Mouse (Mus musculus): Measurements from ENCODE around the gene Ntn1. TPM values are rescaled to one million over a fixed set of nuclear protein-coding genes. Genes with fewer than 3 reads are reported as not detected.

The Ntn1 gene
- polyA plus RNA-seq, 1 experiment from 2014 or later, result 7.4 TPM

DNA sequence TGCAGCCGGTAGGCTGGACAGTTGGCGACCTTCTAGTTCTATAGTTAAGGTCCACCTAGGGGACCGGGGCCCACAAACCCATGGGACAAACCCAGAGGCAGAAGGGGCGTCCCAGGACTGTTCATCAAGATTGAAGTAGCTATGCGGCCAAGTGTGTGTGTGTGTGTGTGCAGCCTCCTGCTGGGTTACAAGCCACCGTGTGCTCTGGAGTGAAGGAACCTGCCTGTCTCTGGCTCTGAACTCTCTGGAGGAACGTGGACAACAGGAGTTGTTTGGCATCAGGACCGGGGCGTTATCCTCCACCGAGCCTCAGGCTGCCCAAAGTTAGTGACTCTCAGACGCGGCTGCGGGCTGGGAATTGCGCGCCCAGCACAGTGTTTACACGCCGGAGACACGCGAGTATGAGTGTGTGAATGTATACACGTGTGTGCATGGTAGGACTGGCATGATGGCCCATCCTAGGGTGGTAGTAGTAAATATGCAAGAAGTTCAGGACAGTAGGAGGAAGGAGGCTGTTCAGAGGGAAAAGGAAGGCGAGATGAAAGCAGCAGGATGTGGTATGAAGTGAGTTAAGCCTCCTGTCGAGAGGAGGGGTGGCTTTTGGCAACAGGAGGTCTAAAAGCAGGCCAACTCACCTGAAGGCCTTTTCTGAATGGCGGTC is 31.9 kb upstream of the Ntn1 start:
- Histone ChIP-seq H3K36me3 (replicated peaks) (no peaks in the 10 kb centered on the region), H3K9me3 (no peaks in the 10 kb centered on the region), H3K27me3 (replicated peaks; ENCODE audit: low read depth, poor library complexity, severe bottlenecking) (peaks cover 62% of the 10 kb centered on the region), H3K4me1 (peaks cover 18% of the 10 kb centered on the region), H3K27ac (replicated peaks) (peak overlapping the region; percentile 72), H3K4me3 (peak overlapping the region; percentile 64)
- no peak for DNase-seq (ENCODE audit: low spot score)
- 36% methylated on average over 23 of the region's 23 CpGs for WGBS

DNA sequence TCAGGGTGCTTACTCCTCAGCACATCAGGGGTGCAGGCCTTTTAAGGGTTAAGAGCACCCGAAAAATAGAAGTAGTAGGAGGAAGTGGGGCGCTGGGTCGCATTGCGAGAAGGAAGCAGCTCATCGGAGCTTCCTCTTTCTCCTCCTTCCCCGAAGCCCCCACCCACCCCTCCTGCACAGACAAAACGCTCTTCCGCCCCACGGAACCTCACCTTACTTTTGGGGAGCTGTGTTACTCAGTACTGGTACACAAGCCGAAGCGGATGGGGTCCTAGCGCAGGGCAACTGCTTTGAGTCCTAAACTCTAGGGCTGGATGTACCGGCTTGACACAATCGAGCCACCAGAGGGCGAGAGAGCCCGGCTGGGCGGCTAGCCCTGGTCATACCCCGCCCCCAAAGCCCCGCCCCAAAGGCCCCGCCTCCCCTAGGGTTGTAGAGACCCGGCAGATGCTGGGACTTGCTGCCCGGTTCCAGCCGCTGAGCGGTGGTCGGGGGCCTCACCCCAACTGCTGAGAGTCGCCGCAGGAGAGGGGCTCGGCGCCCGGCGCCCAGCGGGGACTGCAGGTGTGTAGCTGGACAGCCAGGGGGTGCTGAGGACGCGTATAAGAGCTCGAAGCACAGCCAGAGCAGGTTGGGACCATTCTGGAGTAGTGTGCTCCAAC is 31.2 kb upstream of the Ntn1 start, which contains the start of gene Pik3r5:
Pik3r5 (plus strand) TSS at position 423 of the 662 bp plus-strand sequence.
- peaks cover 23% of the 10 kb centered on the region for H3K4me1 ChIP-seq
- DNase-seq (ENCODE audit: low spot score), result peak; percentile 91
- H3K27me3 ChIP-seq (replicated peaks; ENCODE audit: low read depth, poor library complexity, severe bottlenecking), result peaks cover 69% of the 10 kb centered on the region
- 9% methylated on average over 35 of the region's 35 CpGs for WGBS
- peak within 1 kb of the TSS; percentile 64 for H3K4me3 ChIP-seq
- no peaks in the 10 kb centered on the region for H3K9me3 ChIP-seq
- peak within 1 kb of the TSS; percentile 72 for H3K27ac ChIP-seq (replicated peaks)
- H3K36me3 ChIP-seq (replicated peaks), result no peaks in the 10 kb centered on the region

DNA sequence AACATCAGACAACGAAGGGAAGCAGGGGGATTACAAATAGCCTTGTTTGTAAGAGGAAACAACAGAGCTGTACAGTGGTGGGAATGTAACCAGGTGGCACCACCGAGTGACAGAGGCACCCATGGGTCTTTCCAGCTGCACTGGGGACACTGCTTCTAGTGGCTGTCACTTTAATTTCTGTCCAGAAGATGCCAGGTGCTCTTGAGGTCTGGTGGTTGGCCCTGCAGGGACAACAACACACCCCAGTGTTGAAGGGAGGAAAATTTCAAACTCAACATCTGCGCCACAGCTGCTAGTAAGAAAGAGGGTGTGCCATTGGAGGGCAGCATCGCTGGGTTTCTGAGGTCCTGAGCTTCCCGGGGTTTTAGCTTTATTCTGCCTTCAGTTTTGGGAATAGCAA is 30.0 kb upstream of the Ntn1 start:
- Histone ChIP-seq H3K27me3 (replicated peaks; ENCODE audit: low read depth, poor library complexity, severe bottlenecking) (peaks cover 71% of the 10 kb centered on the region), H3K27ac (replicated peaks) (no peak overlapping the region), H3K36me3 (replicated peaks) (no peaks in the 10 kb centered on the region), H3K9me3 (no peaks in the 10 kb centered on the region), H3K4me3 (no peak overlapping the region), H3K4me1 (peaks cover 35% of the 10 kb centered on the region)
- no peak for DNase-seq (ENCODE audit: low spot score)
- WGBS, result 62% methylated on average over 5 of the region's 5 CpGs

DNA sequence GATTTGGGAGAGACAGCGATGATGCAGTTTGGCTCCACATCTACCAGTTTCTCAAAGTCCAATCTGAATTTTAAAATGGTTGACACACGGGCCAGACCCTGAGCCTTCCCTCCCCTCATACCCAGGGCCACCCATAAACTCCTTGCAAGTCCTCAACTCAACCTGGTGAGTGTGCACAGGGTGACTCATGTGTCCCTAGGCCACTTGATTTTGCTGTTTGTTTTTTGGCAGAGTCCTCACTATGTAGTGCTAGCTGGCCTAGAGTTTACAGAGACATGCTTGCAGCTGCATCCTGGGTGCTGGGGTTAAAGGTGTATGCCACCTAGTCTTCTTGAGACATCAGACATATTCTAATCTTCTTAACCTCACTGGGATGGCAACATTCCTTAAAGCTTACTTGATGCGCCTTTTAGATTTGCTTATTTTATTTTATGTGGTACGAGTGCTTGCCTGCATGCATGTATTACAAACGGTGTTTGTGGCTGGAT is 26.5 kb upstream of the Ntn1 start:
- no peak overlapping the region for H3K27ac ChIP-seq (replicated peaks)
- WGBS, result 80% methylated on average over 5 of the region's 5 CpGs
- H3K4me3 ChIP-seq, result no peak overlapping the region
- no peak for DNase-seq (ENCODE audit: low spot score)
- peaks cover 27% of the 10 kb centered on the region for H3K4me1 ChIP-seq
- no peaks in the 10 kb centered on the region for H3K36me3 ChIP-seq (replicated peaks)
- no peaks in the 10 kb centered on the region for H3K9me3 ChIP-seq
- peaks cover 63% of the 10 kb centered on the region for H3K27me3 ChIP-seq (replicated peaks; ENCODE audit: low read depth, poor library complexity, severe bottlenecking)

DNA sequence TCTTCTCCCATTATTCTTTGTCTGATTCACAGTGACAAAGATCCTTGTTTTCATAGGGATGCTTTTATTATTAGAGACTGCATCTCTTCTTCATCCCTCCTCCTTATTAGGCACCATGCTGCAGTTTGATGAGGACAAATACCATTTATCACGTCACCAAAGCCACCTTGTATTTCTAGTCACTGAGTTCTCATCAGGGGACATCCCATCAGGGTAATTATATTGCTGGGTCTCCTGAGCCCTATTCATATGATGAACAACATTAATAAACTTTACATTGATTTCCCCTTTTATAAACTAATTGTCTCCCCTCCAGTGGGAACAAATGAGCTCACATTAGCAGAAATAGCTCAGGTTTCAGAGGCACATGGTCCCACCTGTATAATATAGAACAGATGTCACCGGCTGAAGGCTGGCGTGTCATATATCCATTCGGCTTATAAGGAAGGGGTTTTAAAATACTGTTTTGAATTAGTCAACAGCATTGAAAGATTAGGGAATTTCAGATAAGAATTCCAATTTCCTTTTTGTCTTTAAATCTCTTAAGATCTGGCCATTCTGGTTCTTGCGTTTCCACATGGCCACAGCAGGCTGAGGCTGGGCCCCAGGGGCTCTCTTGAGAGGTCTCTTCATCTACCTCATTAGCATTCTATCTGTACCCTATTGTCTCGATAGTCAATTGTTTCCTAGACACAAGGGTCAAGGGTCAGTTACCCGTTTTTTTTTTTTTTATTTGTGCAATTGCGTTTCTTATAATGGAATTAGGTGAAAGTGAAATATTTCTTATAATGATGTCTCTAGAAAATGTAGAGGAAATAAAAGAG is 25.1 kb upstream of the Ntn1 start:
- 27% methylated on average over 8 of the region's 8 CpGs for WGBS
- Histone ChIP-seq H3K4me1 (peaks cover 20% of the 10 kb centered on the region), H3K27me3 (replicated peaks; ENCODE audit: low read depth, poor library complexity, severe bottlenecking) (peaks cover 52% of the 10 kb centered on the region), H3K4me3 (no peak overlapping the region), H3K36me3 (replicated peaks) (no peaks in the 10 kb centered on the region), H3K9me3 (no peaks in the 10 kb centered on the region), H3K27ac (replicated peaks) (no peak overlapping the region)
- DNase-seq (ENCODE audit: low spot score), result peak; percentile 45

DNA sequence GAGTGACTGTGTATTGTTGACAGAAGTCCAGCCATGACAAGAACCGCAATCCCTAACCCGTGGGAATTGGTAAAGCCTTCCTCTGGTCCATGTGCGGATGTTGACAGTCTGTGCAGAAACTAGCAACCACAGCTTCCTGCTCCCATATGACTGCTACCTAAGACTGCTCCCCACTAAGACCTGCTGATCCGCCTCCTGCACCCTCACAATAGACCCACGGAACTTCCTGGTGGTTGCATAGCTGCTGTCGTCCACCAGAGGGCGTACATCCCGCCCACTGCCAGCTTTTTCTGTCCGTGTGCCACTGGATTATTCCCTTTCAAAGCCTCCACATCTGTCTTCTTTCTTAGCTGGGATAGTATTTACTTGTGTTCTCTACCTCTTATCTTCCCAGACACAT is 17.2 kb upstream of the Ntn1 start:
- H3K4me1 ChIP-seq, result 0 out of 2 replicates have a peak, but pooled peaks cover 8% of the 10 kb centered on the region
- no peak overlapping the region for H3K27ac ChIP-seq (replicated peaks)
- no peak overlapping the region for H3K4me3 ChIP-seq
- H3K27me3 ChIP-seq (replicated peaks; ENCODE audit: low read depth, poor library complexity, severe bottlenecking), result peaks cover 13% of the 10 kb centered on the region; the same call in 1 of the 2 replicates
- no peaks in the 10 kb centered on the region for H3K36me3 ChIP-seq (replicated peaks)
- peaks cover 5% of the 10 kb centered on the region; the same call in 1 of the 2 replicates for H3K9me3 ChIP-seq
- 47% methylated on average over 9 of the region's 9 CpGs for WGBS
- DNase-seq (ENCODE audit: low spot score), result peak; percentile 54

DNA sequence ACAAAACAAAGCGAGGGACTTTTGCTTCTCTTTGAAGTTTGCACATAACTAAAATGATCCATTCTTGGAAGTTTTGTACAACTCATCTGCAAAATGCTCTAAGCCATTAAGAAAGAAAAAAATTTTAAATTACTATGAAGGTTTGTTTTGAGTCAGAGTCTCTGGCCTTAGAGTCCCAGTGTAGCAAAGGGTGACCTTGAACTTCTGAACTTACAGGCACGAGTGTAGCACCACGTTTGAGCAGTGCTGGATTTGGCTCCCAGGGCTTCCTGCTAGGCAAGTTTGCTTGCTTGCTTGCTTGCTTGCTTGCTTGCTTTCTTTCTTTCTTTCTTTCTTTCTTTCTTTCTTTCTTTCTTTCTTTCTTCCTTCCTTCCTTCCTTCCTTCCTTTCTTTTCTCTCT is 16.4 kb upstream of the Ntn1 start:
- no peak overlapping the region for H3K4me3 ChIP-seq
- peaks cover 9% of the 10 kb centered on the region; the same call in 1 of the 2 replicates for H3K27me3 ChIP-seq (replicated peaks; ENCODE audit: low read depth, poor library complexity, severe bottlenecking)
- H3K4me1 ChIP-seq, result 0 out of 2 replicates have a peak, but pooled peaks cover 8% of the 10 kb centered on the region
- WGBS, result 58% methylated on average over 3 of the region's 3 CpGs
- no peak overlapping the region for H3K27ac ChIP-seq (replicated peaks)
- H3K9me3 ChIP-seq, result peaks cover 5% of the 10 kb centered on the region; the same call in 1 of the 2 replicates
- no peak for DNase-seq (ENCODE audit: low spot score)
- no peaks in the 10 kb centered on the region for H3K36me3 ChIP-seq (replicated peaks)

DNA sequence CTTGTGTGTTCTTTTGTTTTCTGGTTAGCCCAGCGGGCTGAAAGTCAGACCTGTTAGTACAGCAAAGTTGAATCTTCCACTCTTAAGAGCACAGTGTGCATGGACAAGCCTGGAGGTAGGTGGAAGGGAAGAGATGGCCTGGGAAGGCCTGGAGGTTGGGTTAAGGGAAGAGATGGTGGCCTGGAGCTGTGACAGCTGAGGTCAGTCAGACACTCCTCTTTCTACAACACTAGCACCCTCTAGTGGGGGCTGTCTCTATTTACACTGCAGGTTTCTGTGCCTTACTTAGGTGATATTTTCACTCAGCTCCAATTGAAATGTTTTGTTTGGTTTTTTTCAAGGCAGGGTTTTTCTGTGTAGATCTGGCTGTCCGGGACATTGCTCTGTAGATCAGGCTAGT is 7.5 kb upstream of the Ntn1 start:
- WGBS, result 52% methylated on average over 2 of the region's 2 CpGs

DNA sequence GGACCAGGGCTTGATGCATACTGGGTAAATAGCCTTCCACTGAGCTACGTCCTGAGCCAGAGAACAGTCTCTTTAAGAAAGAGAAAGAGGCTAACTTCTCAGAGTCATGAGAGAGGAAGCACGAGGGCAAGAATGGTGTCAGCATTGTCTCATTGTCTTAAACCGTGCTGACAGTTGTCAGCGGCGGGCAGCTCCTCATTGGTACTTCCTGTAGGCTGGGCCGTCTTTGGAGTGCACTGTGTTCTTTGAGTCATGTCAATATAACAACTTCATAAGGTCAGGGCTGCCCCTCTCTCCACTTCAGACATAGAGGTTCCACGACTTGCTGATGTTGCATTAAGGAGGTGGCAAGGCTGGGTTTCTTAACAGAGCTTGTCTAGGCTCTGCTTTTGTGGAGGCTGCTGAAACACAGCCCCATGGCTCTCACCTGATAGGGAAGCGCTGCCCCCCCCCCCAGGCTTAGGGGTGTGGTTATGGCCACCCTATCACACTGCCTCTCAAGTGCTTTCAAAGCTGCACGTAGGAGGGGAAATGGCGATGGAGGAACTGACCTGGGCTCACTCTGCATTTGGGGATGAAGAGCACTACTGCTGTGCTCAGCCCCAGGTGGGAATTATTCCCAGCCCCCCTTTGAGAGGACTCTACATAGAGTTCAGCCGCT is 6.8 kb upstream of the Ntn1 start:
- Histone ChIP-seq H3K9me3 (no peaks in the 10 kb centered on the region), H3K4me3 (no peak overlapping the region), H3K4me1 (no peaks in the 10 kb centered on the region), H3K27ac (replicated peaks) (0 out of 2 replicates have a peak overlapping the region, but pooled peaks have one; percentile 16), H3K36me3 (replicated peaks) (no peaks in the 10 kb centered on the region), H3K27me3 (replicated peaks; ENCODE audit: low read depth, poor library complexity, severe bottlenecking) (peaks cover 48% of the 10 kb centered on the region)
- DNase-seq (ENCODE audit: low spot score), result no peak
- WGBS, result 62% methylated on average over 11 of the region's 11 CpGs

More for the DNA sequence above, 7.5 kb upstream of the Ntn1 start:
- no peak overlapping the region for H3K4me3 ChIP-seq
- H3K27ac ChIP-seq (replicated peaks), result no peak overlapping the region
- H3K9me3 ChIP-seq, result no peaks in the 10 kb centered on the region
- H3K4me1 ChIP-seq, result no peaks in the 10 kb centered on the region
- peaks cover 41% of the 10 kb centered on the region for H3K27me3 ChIP-seq (replicated peaks; ENCODE audit: low read depth, poor library complexity, severe bottlenecking)
- peak; percentile 70 for DNase-seq (ENCODE audit: low spot score)
- H3K36me3 ChIP-seq (replicated peaks), result no peaks in the 10 kb centered on the region

DNA sequence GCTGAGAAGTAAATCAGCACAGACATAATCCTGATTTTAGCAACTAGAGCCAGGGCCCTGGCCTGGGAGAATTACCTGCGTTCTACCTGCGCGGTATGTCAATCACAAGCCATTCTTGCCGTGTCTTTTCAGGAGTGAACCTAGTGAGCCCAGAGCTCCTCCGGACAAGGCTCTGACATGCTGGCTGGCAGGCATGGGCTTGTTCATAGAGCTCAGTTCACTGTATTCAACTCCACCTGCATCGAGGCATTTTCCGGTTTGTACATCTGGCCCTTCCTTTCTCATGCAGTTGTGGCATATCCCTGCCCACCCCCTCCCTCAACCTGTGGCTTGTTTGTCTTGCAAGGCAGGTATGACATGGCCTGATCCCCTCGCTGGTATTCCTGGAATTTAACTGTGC is 5.0 kb upstream of the Ntn1 start:
- Histone ChIP-seq H3K36me3 (replicated peaks) (no peaks in the 10 kb centered on the region), H3K27me3 (replicated peaks; ENCODE audit: low read depth, poor library complexity, severe bottlenecking) (peaks cover 66% of the 10 kb centered on the region), H3K27ac (replicated peaks) (no peak overlapping the region), H3K9me3 (no peaks in the 10 kb centered on the region), H3K4me1 (peaks cover 3% of the 10 kb centered on the region), H3K4me3 (no peak overlapping the region)
- 85% methylated on average over 8 of the region's 8 CpGs for WGBS
- peak; percentile 37 for DNase-seq (ENCODE audit: low spot score)

DNA sequence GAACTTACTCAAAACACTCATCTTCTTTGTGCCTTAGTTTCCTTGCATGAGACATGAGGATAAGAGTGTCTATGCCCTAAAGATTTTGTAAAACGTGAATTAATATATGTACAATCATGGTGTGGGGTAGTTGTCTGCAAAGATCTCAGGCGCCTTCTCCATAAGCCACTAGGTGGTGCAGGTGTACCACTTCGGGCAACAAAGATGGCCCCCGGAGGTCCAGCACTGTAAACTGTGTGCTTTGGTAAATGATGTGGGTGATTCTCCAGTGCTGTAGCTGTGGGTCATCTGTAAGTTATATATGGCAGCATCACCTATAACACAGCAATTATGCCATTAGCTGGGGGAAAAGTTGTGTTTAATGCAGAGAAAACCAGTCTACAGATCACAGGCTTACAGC is 3.6 kb upstream of the Ntn1 start:
- Histone ChIP-seq H3K27ac (replicated peaks) (no peak overlapping the region), H3K4me1 (peaks cover 17% of the 10 kb centered on the region), H3K9me3 (no peaks in the 10 kb centered on the region), H3K4me3 (no peak overlapping the region), H3K36me3 (replicated peaks) (no peaks in the 10 kb centered on the region), H3K27me3 (replicated peaks; ENCODE audit: low read depth, poor library complexity, severe bottlenecking) (peaks cover 80% of the 10 kb centered on the region)
- DNase-seq (ENCODE audit: low spot score), result no peak
- 56% methylated on average over 4 of the region's 4 CpGs for WGBS

DNA sequence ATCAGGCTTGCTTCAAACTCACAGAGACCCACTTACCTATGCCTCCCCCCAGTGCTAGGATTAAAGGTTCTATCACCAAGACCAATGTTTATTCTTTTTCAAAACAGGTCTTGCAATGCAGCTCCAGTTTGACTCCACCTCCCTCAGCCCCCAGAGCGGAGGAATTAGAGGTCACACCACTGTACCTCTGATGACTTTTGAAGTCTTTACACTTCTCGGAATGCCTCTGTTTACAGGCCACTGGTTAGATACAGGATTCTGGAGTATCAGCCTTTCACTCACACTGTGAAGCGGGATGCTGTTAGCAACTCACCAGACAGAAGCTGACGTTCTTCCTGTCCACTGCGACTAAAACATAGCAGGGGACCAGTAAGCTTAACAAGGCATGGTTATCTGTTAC is 805 bp upstream of the Ntn1 start:
- Histone ChIP-seq H3K4me1 (peaks cover 24% of the 10 kb centered on the region), H3K9me3 (no peaks in the 10 kb centered on the region), H3K36me3 (replicated peaks) (no peaks in the 10 kb centered on the region), H3K27me3 (replicated peaks; ENCODE audit: low read depth, poor library complexity, severe bottlenecking) (peaks cover 93% of the 10 kb centered on the region), H3K4me3 (no peak overlapping the region), H3K27ac (replicated peaks) (no peak overlapping the region)
- 19% methylated on average over 5 of the region's 5 CpGs for WGBS
- DNase-seq (ENCODE audit: low spot score), result no peak

All from embryonic facial prominence, embryonic 10.5 days (tissue).